Mouse (Mus musculus) heart, embryonic 11.5 days (tissue): Measurements from ENCODE around the gene Ccnf. TPM values are rescaled to one million over a fixed set of nuclear protein-coding genes. Genes with fewer than 3 reads are reported as not detected.

Experiments
- ATAC-seq: fragments of 200-750 bp; cut with Nextera tagmentation; replicated peaks from 2 replicates; pipeline ENCODE4 v1.8.0; 2017; ENCODE audit warnings: moderate library complexity; ENCODE audit not compliant: insufficient number of reproducible peaks, low FRiP score, low TSS enrichment
- H3K27ac ChIP-seq: fragments of 300-500 bp; sonication (generic); 2 replicates; pipeline ENCODE4 v1.5.1; 2014; ENCODE audit warnings: mild to moderate bottlenecking, low read depth, low read length
- H3K27me3 ChIP-seq: fragments of 300-500 bp; sonication (generic); 2 replicates; pipeline ENCODE4 v1.6.1; 2014; ENCODE audit warnings: mild to moderate bottlenecking, low read length, mixed read lengths; ENCODE audit not compliant: control insufficient read depth, insufficient read depth
- H3K36me3 ChIP-seq: fragments of 300-500 bp; sonication (generic); 2 replicates; pipeline ENCODE4 v1.6.1; 2014; ENCODE audit warnings: mild to moderate bottlenecking, low read length, moderate library complexity, mixed read lengths; ENCODE audit not compliant: control insufficient read depth, insufficient read depth
- H3K4me1 ChIP-seq: fragments of 300-500 bp; sonication (generic); 2 replicates; pipeline ENCODE4 v1.6.1; 2014; ENCODE audit warnings: low read length; ENCODE audit not compliant: control insufficient read depth, insufficient read depth
- H3K4me2 ChIP-seq: fragments of 300-500 bp; sonication (generic); 2 replicates; pipeline ENCODE4 v1.6.1; 2014; ENCODE audit warnings: mild to moderate bottlenecking, moderate library complexity
- H3K4me3 ChIP-seq: fragments of 300-500 bp; sonication (generic); 2 replicates; pipeline ENCODE4 v1.5.1; 2014; ENCODE audit warnings: low read depth, low read length
- H3K9ac ChIP-seq: fragments of 300-500 bp; sonication (generic); 2 replicates; pipeline ENCODE4 v1.6.1; 2014; ENCODE audit warnings: mild to moderate bottlenecking, low read depth, low read length, moderate library complexity
- H3K9me3 ChIP-seq: fragments of 300-500 bp; sonication (generic); replicated peaks from 2 replicates; pipeline ENCODE4 v1.6.1; 2016; ENCODE audit warnings: low read length; ENCODE audit not compliant: control insufficient read depth
- WGBS: fragments of 180-500 bp; shearing (Covaris S2); extraction: QIAGEN DNeasy Blood & Tissue Kit; methylation state at CpG from one replicate; pipeline ENCODE4 v1.1.7; 2014; ENCODE audit not compliant: insufficient replicate concordance; 5-methylcytosine and 5-hydroxymethylcytosine counted together
- polyA plus RNA-seq: library from polyadenylated mRNA; unstranded; fragments of >200 nt; fragmentation: Nextera tagmentation; extraction: Ambion mirVana; gene quantifications from 2 replicates; pipeline ENCODE4 v1.2.1, GENCODE M21; 2014

Gene Ccnf
- polyA plus RNA-seq, 1 experiment from 2014 or later = 47.4 TPM

DNA sequence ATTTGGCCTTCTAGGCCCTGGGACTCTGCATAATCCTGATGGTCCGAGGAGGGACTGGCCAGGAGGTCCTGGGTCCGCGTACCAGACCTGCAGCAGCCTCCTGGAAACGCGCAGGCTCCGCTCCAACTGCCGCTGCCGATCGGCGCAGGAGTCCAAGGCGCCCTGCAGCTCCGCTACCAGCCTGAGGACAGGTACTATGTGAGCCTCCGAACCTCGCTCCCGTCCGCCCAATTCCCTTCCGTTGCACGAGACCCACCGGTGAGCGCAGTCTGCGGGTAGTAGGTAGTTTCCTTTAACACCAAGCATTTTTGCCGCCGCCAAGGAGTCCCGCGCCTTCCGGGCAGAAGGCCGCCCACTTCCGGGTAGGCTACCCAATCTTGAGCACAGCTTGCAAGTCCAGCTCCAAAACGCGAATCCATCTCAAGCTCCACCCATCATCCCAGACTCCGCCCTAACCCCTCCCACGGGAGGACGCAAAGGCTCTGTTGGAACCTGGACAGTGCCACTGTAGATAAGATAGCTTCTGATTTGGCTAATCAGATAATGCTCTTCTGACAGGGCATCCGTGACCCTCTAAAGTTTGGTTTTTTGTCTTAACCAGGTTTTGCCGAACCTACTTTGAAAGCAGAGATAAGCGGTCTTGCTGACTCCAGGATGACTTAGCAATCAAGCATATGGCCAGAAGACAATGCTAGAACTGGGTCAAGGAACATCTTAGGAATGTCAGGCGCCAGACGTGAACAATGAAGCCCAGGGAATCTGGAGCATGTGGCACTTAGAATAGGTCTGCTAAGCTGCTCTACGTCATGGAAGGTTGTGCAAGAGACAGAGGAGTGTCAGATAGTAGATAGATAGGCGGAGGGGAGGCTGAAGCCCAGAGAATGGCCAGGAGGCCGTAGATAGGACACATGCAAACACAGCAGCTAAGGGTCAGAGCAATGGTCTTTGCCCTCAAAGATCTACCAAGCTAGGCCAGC is 30.6 kb downstream of the Ccnf start, which contains the start of gene Tedc2:
Tedc2 (minus strand) TSS at position 417 of the 977 bp plus-strand sequence.
- Histone ChIP-seq H3K27me3 (no peaks in the 10 kb centered on the region), H3K27ac (peak within 1 kb of the TSS; percentile 62), H3K4me1 (peaks cover 12% of the 10 kb centered on the region), H3K9me3 (no peaks in the 10 kb centered on the region), H3K9ac (peak within 1 kb of the TSS; percentile 92), H3K4me2 (peak within 1 kb of the TSS; percentile 95), H3K36me3 (peaks cover 34% of the 10 kb centered on the region), H3K4me3 (peak within 1 kb of the TSS; percentile 87)
- ATAC-seq = peak; percentile 83
- WGBS = 2% methylated on average over 41 of the region's 41 CpGs

DNA sequence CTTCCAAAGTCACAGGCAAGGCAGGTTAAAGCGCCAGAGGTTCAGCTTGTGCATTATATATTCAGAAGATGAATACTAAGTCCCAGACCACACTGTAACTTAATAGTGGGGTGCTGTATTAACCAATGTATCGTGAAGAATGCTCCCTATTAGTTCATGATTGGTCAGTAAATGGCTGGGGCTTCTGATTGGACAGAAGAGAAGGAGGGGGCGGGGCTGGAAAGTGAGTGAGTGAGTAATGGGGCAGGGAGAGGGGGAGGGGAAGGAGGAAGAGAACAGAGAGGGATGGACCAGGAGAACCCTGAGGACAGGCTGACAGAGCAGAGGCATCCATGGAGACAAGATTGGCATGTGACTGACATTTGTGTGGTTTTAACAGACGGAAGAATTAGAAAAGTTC is 34.4 kb downstream of the Ccnf start:
- H3K27ac ChIP-seq = no peak overlapping the region
- no peak overlapping the region for H3K4me2 ChIP-seq
- H3K4me3 ChIP-seq = no peak overlapping the region
- no peak for ATAC-seq
- H3K36me3 ChIP-seq = peaks cover 18% of the 10 kb centered on the region
- no peak overlapping the region for H3K9ac ChIP-seq
- H3K9me3 ChIP-seq = no peaks in the 10 kb centered on the region
- H3K4me1 ChIP-seq = peaks cover 15% of the 10 kb centered on the region
- WGBS = 67% methylated on average over 4 of the region's 4 CpGs
- no peaks in the 10 kb centered on the region for H3K27me3 ChIP-seq

DNA sequence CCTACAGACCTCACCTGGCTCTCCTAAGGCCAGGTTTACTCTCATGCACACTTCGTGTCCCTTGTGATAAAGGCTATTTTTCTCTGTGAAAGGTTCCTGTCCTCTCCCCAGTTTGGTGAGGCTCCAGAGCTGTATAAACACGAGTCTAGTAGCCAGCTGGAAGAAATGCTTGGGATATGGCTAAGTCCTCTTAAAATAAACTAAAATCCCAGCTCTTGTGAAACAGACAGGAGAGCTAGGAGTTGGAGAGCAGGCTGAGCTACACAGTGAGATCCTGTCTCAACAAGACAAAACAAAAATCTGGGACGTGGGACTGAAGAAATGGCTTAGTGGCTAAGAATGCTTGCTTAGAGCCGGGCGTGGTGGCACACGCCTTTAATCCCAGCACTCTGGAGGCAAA is 38.1 kb downstream of the Ccnf start:
- H3K27ac ChIP-seq = no peak overlapping the region
- peaks cover 18% of the 10 kb centered on the region for H3K36me3 ChIP-seq
- no peak overlapping the region for H3K9ac ChIP-seq
- no peak overlapping the region for H3K4me3 ChIP-seq
- no peaks in the 10 kb centered on the region for H3K9me3 ChIP-seq
- H3K4me1 ChIP-seq = peaks cover 21% of the 10 kb centered on the region
- ATAC-seq = no peak
- 78% methylated on average over 6 of the region's 6 CpGs for whole genome bisulfite sequencing
- peaks cover 11% of the 10 kb centered on the region for H3K27me3 ChIP-seq
- H3K4me2 ChIP-seq = no peak overlapping the region

DNA sequence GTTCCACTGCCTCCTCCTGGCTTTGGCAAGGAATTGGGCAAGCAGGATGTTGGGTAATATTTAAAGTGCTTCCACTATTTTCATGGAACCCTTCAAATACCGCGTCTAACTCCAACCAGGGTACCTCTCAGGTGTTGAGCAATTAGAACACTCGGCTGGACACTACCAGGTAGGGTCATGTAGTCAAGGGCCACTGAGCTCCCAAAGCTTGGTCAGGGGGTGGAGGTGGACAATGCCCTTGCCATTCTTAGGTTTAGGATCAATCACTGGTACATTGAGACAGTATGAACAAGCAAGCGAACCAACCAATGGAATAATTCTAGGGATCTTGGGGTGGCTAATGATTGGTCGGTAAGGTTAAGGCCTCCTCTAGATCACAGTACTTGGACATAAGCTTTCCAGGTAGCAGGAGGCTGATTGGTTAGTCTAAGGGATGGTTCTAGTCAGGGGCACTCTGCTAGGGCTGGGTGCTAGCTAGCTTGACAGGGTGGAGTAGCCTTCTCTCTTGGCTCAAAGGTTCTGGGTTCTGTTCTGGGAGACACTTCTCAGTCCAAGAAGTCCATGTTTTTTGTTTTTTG is 38.8 kb downstream of the Ccnf start:
- WGBS = 26% methylated on average over 5 of the region's 5 CpGs
- H3K9me3 ChIP-seq = no peaks in the 10 kb centered on the region
- peaks cover 18% of the 10 kb centered on the region for H3K27me3 ChIP-seq
- H3K4me2 ChIP-seq = peak overlapping the region; percentile 99
- no peak overlapping the region for H3K9ac ChIP-seq
- H3K4me3 ChIP-seq = peak overlapping the region; percentile 57
- no peak overlapping the region for H3K27ac ChIP-seq
- ATAC-seq = no peak
- H3K36me3 ChIP-seq = peaks cover 13% of the 10 kb centered on the region
- H3K4me1 ChIP-seq = peaks cover 27% of the 10 kb centered on the region

DNA sequence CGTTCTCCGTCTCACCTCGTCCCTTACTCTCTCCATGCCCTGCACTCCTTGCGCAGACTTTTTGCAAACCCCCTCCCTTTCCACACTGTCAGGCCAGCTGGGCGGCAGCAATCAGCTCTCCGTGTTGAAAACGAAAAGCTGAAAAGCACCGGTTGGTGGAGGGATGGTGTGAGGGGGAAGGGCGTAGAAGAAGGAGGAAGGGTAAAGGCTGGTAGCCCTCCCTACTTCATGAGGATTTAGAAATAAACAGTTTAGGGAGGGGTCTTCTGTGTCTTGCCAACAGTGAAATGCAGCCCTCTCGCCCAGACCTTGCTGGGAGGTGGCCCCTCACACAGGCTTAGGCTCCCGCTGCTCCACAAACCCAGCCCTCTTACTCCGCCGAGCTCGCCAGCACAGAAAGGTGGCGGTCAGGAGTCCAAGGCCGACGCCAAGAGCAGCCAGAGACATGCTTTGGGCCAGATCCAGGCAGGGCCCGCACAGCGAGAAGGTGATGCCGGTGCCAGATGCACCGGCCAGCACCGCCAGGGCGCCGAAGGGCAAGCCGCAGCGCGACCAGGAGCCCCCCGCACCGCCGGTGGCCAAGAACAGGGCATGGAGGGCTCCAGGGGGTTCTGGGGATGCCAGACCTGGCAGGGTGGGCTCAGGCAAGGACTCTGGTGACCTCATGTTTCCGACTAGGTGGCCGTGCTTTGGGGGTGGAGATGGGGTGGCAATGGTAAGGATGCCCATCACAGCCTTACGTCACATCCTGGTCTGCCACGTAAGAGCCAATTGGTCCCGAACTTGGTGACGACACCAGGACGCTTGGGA is 39.4 kb downstream of the Ccnf start:
- Histone ChIP-seq H3K27me3 (peaks cover 25% of the 10 kb centered on the region), H3K9me3 (no peaks in the 10 kb centered on the region), H3K4me3 (peak overlapping the region; percentile 57), H3K4me1 (peaks cover 34% of the 10 kb centered on the region), H3K36me3 (peaks cover 12% of the 10 kb centered on the region; the same call in 1 of the 2 replicates), H3K27ac (no peak overlapping the region), H3K9ac (peak overlapping the region; percentile 80), H3K4me2 (peak overlapping the region; percentile 99)
- 1% methylated on average over 36 of the region's 37 CpGs for WGBS
- no peak for ATAC-seq

DNA sequence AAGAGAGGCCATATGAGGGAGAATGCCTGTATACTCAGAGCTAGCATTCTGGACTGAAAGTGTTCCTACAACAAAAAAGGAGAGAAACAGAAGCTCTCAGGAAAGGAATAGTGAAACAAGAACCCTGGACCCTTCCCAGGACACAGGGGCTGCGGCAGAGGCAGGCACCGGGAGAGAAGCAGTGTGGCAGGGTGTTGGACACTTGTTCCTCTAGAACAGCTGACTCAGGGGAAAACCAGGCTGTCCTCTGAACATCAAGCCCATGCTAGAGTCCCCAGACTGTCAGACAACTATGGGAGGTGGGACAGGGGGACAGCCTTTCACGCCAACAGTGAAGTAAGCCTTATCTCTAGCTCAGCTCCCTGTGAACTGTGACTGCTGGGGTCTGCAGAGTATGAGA is 40.7 kb downstream of the Ccnf start:
- no peak for ATAC-seq
- no peak overlapping the region for H3K4me3 ChIP-seq
- no peak overlapping the region for H3K9ac ChIP-seq
- H3K36me3 ChIP-seq = peaks cover 6% of the 10 kb centered on the region; the same call in 1 of the 2 replicates
- no peak overlapping the region for H3K4me2 ChIP-seq
- H3K9me3 ChIP-seq = no peaks in the 10 kb centered on the region
- WGBS = 56% methylated on average over 3 of the region's 3 CpGs
- peaks cover 47% of the 10 kb centered on the region for H3K4me1 ChIP-seq
- H3K27me3 ChIP-seq = peaks cover 32% of the 10 kb centered on the region
- no peak overlapping the region for H3K27ac ChIP-seq

DNA sequence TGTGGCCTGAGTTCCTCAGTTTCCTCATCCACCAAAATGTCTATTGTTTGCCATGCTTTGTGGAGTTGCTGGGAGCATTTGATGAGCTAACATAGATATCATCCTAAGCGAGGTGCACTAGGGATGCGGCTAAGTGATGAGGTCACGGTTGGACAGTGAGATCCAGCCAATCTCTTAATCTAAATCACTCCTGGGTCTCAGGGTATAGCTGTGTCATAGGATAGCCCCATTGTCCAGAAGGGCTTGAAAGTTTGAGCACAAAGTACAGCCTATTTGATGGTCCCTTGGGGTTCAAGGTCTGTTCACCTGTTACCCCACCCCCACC is 41.4 kb downstream of the Ccnf start:
- no peak for ATAC-seq
- WGBS = 77% methylated on average over 3 of the region's 3 CpGs
- H3K27me3 ChIP-seq = peaks cover 32% of the 10 kb centered on the region

More for the DNA sequence above, 41.4 kb downstream of the Ccnf start:
- H3K4me1 ChIP-seq = peaks cover 48% of the 10 kb centered on the region
- peak overlapping the region; percentile 66; the same call in 1 of the 2 replicates for H3K9ac ChIP-seq
- no peak overlapping the region for H3K27ac ChIP-seq
- no peaks in the 10 kb centered on the region for H3K9me3 ChIP-seq
- H3K4me3 ChIP-seq = no peak overlapping the region
- H3K36me3 ChIP-seq = no peaks in the 10 kb centered on the region
- peak overlapping the region; percentile 97; the same call in 1 of the 2 replicates for H3K4me2 ChIP-seq
